Mouse (Mus musculus) heart, adult 2 months (tissue): ENCODE data around the gene Itpkb.

Experiments
- CTCF ChIP-seq: fragments of 200-600 bp; IDR thresholded peaks from 2 replicates; pipeline ENCODE4 v1.8.1; 2022; ENCODE audit warnings: antibody characterized with exemption, mild to moderate bottlenecking, moderate library complexity
- POLR2A ChIP-seq: fragments of 200-500 bp; IDR thresholded peaks from 2 replicates; pipeline ENCODE4 v1.6.1; 2011; ENCODE audit warnings: mild to moderate bottlenecking, low read depth, low read length, control low read depth; ENCODE audit not compliant: insufficient read depth

DNA sequence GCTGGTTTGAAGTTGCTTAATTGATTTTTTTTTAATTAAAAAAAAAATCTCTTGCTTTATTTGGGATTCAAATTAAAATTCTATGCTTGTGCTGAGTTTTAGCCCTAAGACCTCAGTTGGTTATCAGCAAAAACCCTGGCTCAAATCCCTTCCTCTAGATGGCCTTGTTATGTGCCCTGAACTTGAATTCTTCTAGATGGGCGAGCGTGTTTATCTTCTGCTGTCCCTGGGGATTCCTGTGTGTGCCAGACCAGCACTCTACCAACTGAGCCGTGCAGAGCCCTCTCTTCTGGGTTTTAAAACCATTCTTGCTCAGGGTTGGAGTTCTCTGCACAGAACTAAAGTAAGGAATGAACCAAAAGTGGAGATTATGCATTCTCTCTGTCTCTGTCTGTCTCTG is 22.0 kb downstream of the Itpkb start:
- TF ChIP-seq CTCF (no peak), POLR2A (no peak)
